Mouse (Mus musculus): ENCODE results near the gene Mafb.

Mafb gene

GRCm38 (mm10) chr2:160327716-160328115, 39.1 kb downstream of the Mafb start:
- DNase-seq (ENCODE audit: extremely low read depth, low read depth), result no peak

- DNase-seq (ENCODE audit: extremely low read depth, low read depth), result no peak
Observed at GRCm38 (mm10) chr2:160327167-160327566, 39.7 kb downstream of the Mafb start.

GRCm38 (mm10) chr2:160325105-160325644, 41.7 kb downstream of the Mafb start:
- DNase-seq (ENCODE audit: extremely low read depth, low read depth), result no peak

- no peak for DNase-seq (ENCODE audit: extremely low read depth, low read depth)
Observed at GRCm38 (mm10) chr2:160321829-160322228, 45.0 kb downstream of the Mafb start.

GRCm38 (mm10) chr2:160318255-160318654, 48.6 kb downstream of the Mafb start:
- DNase-seq (ENCODE audit: extremely low read depth, low read depth), result no peak

Measured in MEL-GATA-1-ER (cell line).